In genomic region chr9:44343290-44343689, GRCm38 (mm10) we compare ENCODE assay signal across 8 mouse cellular contexts. TPM values are rescaled to one million over a fixed set of nuclear protein-coding genes. Genes with fewer than 3 reads are reported as not detected.
DNase-seq lines count a peak whose midpoint lies in the region; ATAC-seq lines count a peak whose summit lies in the region.

No protein-coding gene starts in this region.

- peak overlapping the region; percentile 77 for H3K4me3 ChIP-seq in hindbrain, embryonic 13.5 days
- peak overlapping the region; percentile 49 for H3K4me3 ChIP-seq in midbrain, embryonic 11.5 days (ENCODE audit: low read depth, low read length)

- peak overlapping the region; percentile 98 for H3K27ac ChIP-seq in hindbrain, embryonic 13.5 days
- H3K27ac ChIP-seq in midbrain, embryonic 11.5 days (ENCODE audit: low read depth, low read length), result peak overlapping the region; percentile 86

- H3K4me2 ChIP-seq in hindbrain, embryonic 13.5 days, result peak overlapping the region; percentile 63
- peak overlapping the region; percentile 59 for H3K4me2 ChIP-seq in midbrain, embryonic 11.5 days

- H3K9ac ChIP-seq in hindbrain, embryonic 13.5 days, result peak overlapping the region; percentile 84
- H3K9ac ChIP-seq in midbrain, embryonic 11.5 days (ENCODE audit: low read length), result peak overlapping the region; percentile 55

- peak; percentile 29 for DNase-seq in right cerebral cortex, postnatal 25 days
- no peak for DNase-seq in right cerebral cortex, adult 2 months (ENCODE audit: low spot score in 2 of 2)
- no peak for DNase-seq in midbrain, embryonic 11.5 days (ENCODE audit: low spot score, missing footprints)
- DNase-seq in layer of hippocampus, adult 8-10 months (ENCODE audit: low spot score in 2 of 2), result no peak
- no peak for DNase-seq in thymus, adult 18-20 months
- DNase-seq in urinary bladder, adult 2 months (ENCODE audit: low spot score), result no peak

- H3K4me1 ChIP-seq in hindbrain, embryonic 13.5 days (replicated peaks), result peaks cover 12% of the 10 kb centered on the region
- peaks cover 6% of the 10 kb centered on the region for H3K4me1 ChIP-seq in midbrain, embryonic 11.5 days (ENCODE audit: control insufficient read depth, insufficient read depth, low read length)

- H3K27me3 ChIP-seq in hindbrain, embryonic 13.5 days, result no peaks in the 10 kb centered on the region
- H3K27me3 ChIP-seq in midbrain, embryonic 11.5 days (ENCODE audit: control insufficient read depth, insufficient read depth, low read length), result no peaks in the 10 kb centered on the region

- 15% methylated on average over 6 of the region's 6 CpGs for WGBS in hindbrain, embryonic 13.5 days
- WGBS in midbrain, embryonic 11.5 days, result 20% methylated on average over 6 of the region's 6 CpGs

- H3K36me3 ChIP-seq in hindbrain, embryonic 13.5 days, result peaks cover 45% of the 10 kb centered on the region
- peaks cover 13% of the 10 kb centered on the region for H3K36me3 ChIP-seq in midbrain, embryonic 11.5 days (ENCODE audit: control insufficient read depth, insufficient read depth, low read length)

- peak; percentile 57 for ATAC-seq in erythroblast, adult 5-6 weeks (replicated peaks; ENCODE audit: low FRiP score, poor library complexity, severe bottlenecking)
- no peak for ATAC-seq in hindbrain, embryonic 13.5 days (ENCODE audit: low FRiP score)
- ATAC-seq in midbrain, embryonic 11.5 days (ENCODE audit: low FRiP score), result peak; percentile 17; the same call in 1 of the 2 replicates

- H3K9me3 ChIP-seq in hindbrain, embryonic 13.5 days, result no peaks in the 10 kb centered on the region
- no peaks in the 10 kb centered on the region for H3K9me3 ChIP-seq in midbrain, embryonic 11.5 days (ENCODE audit: control insufficient read depth, low read length)

RNA-seq across cellular contexts. Expression of gene Hmbs, which starts 0.7 kb away (rescaled TPM):
- total RNA-seq in erythroblast, adult 5-6 weeks (2015; ENCODE audit: low replicate concordance), result 3,498 and 3,777 TPM in 2 replicates
- total RNA-seq in erythroblast, adult 5-6 weeks (2017; ENCODE audit: low replicate concordance), result 2,796 and 3,284 TPM in 2 replicates
- 66.8 and 70.8 TPM in 2 replicates for polyA plus RNA-seq in hindbrain, embryonic 13.5 days (2015; fragmentation: Nextera tagmentation; extraction: Ambion mirVana)
- polyA plus RNA-seq in midbrain, embryonic 11.5 days (2014; fragmentation: Nextera tagmentation; extraction: Ambion mirVana), result 147 and 158 TPM in 2 replicates
- 10 to 100 TPM; 20.2 to 26.9 (median 25.3) TPM for total RNA-seq in layer of hippocampus, adult 8-10 months (2022)
- 34.4 and 40.7 TPM in 2 replicates for polyA plus RNA-seq in urinary bladder, adult 2 months (2012; rRNA removed)

RNA-seq across cellular contexts. Expression of gene H2afx, which starts 8.8 kb away (rescaled TPM):
- total RNA-seq in erythroblast, adult 5-6 weeks (2015; ENCODE audit: low replicate concordance), result 45.2 and 69.0 TPM in 2 replicates
- total RNA-seq in erythroblast, adult 5-6 weeks (2017; ENCODE audit: low replicate concordance), result 159 and 219 TPM in 2 replicates
- polyA plus RNA-seq in hindbrain, embryonic 13.5 days (2015; fragmentation: Nextera tagmentation; extraction: Ambion mirVana), result 145 and 151 TPM in 2 replicates
- polyA plus RNA-seq in midbrain, embryonic 11.5 days (2014; fragmentation: Nextera tagmentation; extraction: Ambion mirVana), result 355 and 377 TPM in 2 replicates
- 10 to 100 TPM; 40.3 to 44.3 (median 41.6) TPM for total RNA-seq in layer of hippocampus, adult 8-10 months (2022)
- polyA plus RNA-seq in urinary bladder, adult 2 months (2012; rRNA removed), result 19.8 and 22.1 TPM in 2 replicates

RNA-seq across cellular contexts. Expression of gene Dpagt1, which starts 17.5 kb away (rescaled TPM):
- total RNA-seq in erythroblast, adult 5-6 weeks (2015; ENCODE audit: low replicate concordance), result 9.2 and 17.1 TPM in 2 replicates
- 4.9 and 5.7 TPM in 2 replicates for total RNA-seq in erythroblast, adult 5-6 weeks (2017; ENCODE audit: low replicate concordance)
- polyA plus RNA-seq in hindbrain, embryonic 13.5 days (2015; fragmentation: Nextera tagmentation; extraction: Ambion mirVana), result 37.0 and 40.4 TPM in 2 replicates
- polyA plus RNA-seq in midbrain, embryonic 11.5 days (2014; fragmentation: Nextera tagmentation; extraction: Ambion mirVana), result 41.8 and 48.9 TPM in 2 replicates
- total RNA-seq in layer of hippocampus, adult 8-10 months (2022), result 10 to 100 TPM; 15.1 to 19.7 (median 16.1) TPM
- 24.7 and 25.8 TPM in 2 replicates for polyA plus RNA-seq in urinary bladder, adult 2 months (2012; rRNA removed)

RNA-seq across cellular contexts. Expression of gene Vps11, which starts 18.2 kb away (rescaled TPM):
- total RNA-seq in erythroblast, adult 5-6 weeks (2015; ENCODE audit: low replicate concordance), result 7.7 and 8.2 TPM in 2 replicates
- total RNA-seq in erythroblast, adult 5-6 weeks (2017; ENCODE audit: low replicate concordance), result 7.8 and 12.1 TPM in 2 replicates
- 36.2 and 38.0 TPM in 2 replicates for polyA plus RNA-seq in hindbrain, embryonic 13.5 days (2015; fragmentation: Nextera tagmentation; extraction: Ambion mirVana)
- polyA plus RNA-seq in midbrain, embryonic 11.5 days (2014; fragmentation: Nextera tagmentation; extraction: Ambion mirVana), result 32.0 and 32.4 TPM in 2 replicates
- total RNA-seq in layer of hippocampus, adult 8-10 months (2022), result 10 to 100 TPM; 56.4 to 64.6 (median 60.9) TPM
- polyA plus RNA-seq in urinary bladder, adult 2 months (2012; rRNA removed), result 22.0 and 26.8 TPM in 2 replicates

RNA-seq across cellular contexts. Expression of gene C2cd2l, which starts 23.2 kb away (rescaled TPM):
- 13.4 and 16.3 TPM in 2 replicates for total RNA-seq in erythroblast, adult 5-6 weeks (2015; ENCODE audit: low replicate concordance)
- total RNA-seq in erythroblast, adult 5-6 weeks (2017; ENCODE audit: low replicate concordance), result 14.1 and 17.0 TPM in 2 replicates
- 19.1 and 21.6 TPM in 2 replicates for polyA plus RNA-seq in hindbrain, embryonic 13.5 days (2015; fragmentation: Nextera tagmentation; extraction: Ambion mirVana)
- 9.8 and 10.4 TPM in 2 replicates for polyA plus RNA-seq in midbrain, embryonic 11.5 days (2014; fragmentation: Nextera tagmentation; extraction: Ambion mirVana)
- 100 to 1,000 TPM; 177 to 228 (median 205) TPM for total RNA-seq in layer of hippocampus, adult 8-10 months (2022)
- 30.5 and 31.4 TPM in 2 replicates for polyA plus RNA-seq in urinary bladder, adult 2 months (2012; rRNA removed)
